ENCODE assay signal across 9 mouse cellular contexts in the genomic region with DNA sequence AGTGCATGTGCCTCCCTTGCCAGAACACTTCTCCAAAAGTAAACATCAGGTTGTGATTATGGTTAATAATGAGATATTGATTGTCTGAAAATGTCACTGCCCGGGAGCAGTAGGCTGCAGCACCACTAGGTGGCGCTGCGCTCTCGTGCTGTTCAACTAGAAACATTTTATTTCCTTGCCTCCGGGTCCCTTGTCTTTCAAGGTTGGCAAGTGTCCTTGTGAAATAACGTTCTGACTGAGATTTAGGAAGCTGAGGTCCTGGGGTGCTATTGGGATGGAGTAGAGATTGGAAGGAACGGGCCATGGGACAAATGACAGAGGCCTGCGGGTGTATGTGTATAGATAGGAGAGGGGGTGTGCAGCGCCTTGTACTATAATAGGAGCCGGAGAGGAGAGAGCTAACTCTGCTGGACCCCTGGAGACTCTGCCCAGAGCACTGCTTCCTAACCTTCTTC. TPM values are rescaled to one million over a fixed set of nuclear protein-coding genes. Genes with fewer than 3 reads are reported as not detected.
DNase-seq lines count a peak whose midpoint lies in the region; ATAC-seq and TF ChIP-seq lines count a peak whose summit lies in the region.
"Had no signal": no experiment of that assay in that cellular context is flagged by ENCODE, and none has a peak within 500 bp of the region (broad histone marks: within the 10 kb centered on the region; RNA-seq: fewer than 3 reads in every experiment).

No protein-coding gene starts in this region.

- 25% methylated on average over 10 of the region's 10 CpGs for WGBS in lung, adult 2 months
- 12% methylated on average over 10 of the region's 10 CpGs for WGBS in forebrain, embryonic 12.5 days
- WGBS in hindbrain, embryonic 15.5 days: 6% methylated on average over 10 of the region's 10 CpGs
- WGBS in midbrain, embryonic 12.5 days: 12% methylated on average over 10 of the region's 10 CpGs

- H3K4me1 ChIP-seq in lung, adult 2 months (ENCODE audit: control insufficient read depth, insufficient read depth, low read length): no peaks in the 10 kb centered on the region
- H3K4me1 ChIP-seq in forebrain, embryonic 12.5 days: peaks cover 18% of the 10 kb centered on the region
- H3K4me1 ChIP-seq in hindbrain, embryonic 15.5 days (replicated peaks): peaks cover 21% of the 10 kb centered on the region
- peaks cover 14% of the 10 kb centered on the region for H3K4me1 ChIP-seq in midbrain, embryonic 12.5 days

- H3K4me3 ChIP-seq in lung, adult 2 months (replicated peaks; ENCODE audit: extremely low read depth, low read depth, low read length): no peak overlapping the region
- no peak overlapping the region for H3K4me3 ChIP-seq in forebrain, embryonic 12.5 days (replicated peaks)
- peak overlapping the region; percentile 19 for H3K4me3 ChIP-seq in hindbrain, embryonic 15.5 days
- H3K4me3 ChIP-seq in midbrain, embryonic 12.5 days: no peak overlapping the region
- H3K4me3 ChIP-seq: embryonic facial prominence, embryonic 15.5 days had no signal

- peak overlapping the region; percentile 25; the same call in 1 of the 2 replicates for H3K9ac ChIP-seq in forebrain, embryonic 12.5 days
- peak overlapping the region; percentile 40 for H3K9ac ChIP-seq in hindbrain, embryonic 15.5 days
- no peak overlapping the region for H3K9ac ChIP-seq in midbrain, embryonic 12.5 days (replicated peaks)
- H3K9ac ChIP-seq: embryonic facial prominence, embryonic 15.5 days had no signal

- DNase-seq in lung, adult 2 months: peak; percentile 49
- DNase-seq in lung, postnatal 25 days (ENCODE audit: low spot score): no peak
- peak; percentile 45 for DNase-seq in c-Kit-positive CD71-positive TER-119-positive erythroid progenitor cells, embryonic 14.5 days (ENCODE audit: low spot score)
- peak; percentile 58 for DNase-seq in left cerebral cortex, adult 11 months (ENCODE audit: low spot score)
- peak; percentile 24 to 44 for DNase-seq in spleen, postnatal 36 days (ENCODE audit: low spot score in 2 of 2)

- peak; percentile 95 for TF ChIP-seq CTCF in lung, adult 2 months (IDR thresholded peaks at IDR 0.05; ENCODE audit: insufficient read depth, low read length)

- no peak overlapping the region for H3K27ac ChIP-seq in forebrain, embryonic 12.5 days
- H3K27ac ChIP-seq in hindbrain, embryonic 15.5 days (replicated peaks): peak overlapping the region; percentile 78
- peak overlapping the region; percentile 71 for H3K27ac ChIP-seq in midbrain, embryonic 12.5 days (replicated peaks)
- H3K27ac ChIP-seq: embryonic facial prominence, embryonic 15.5 days had no signal

- H3K27me3 ChIP-seq in forebrain, embryonic 12.5 days: peaks cover 6% of the 10 kb centered on the region; the same call in 1 of the 2 replicates
- no peaks in the 10 kb centered on the region for H3K27me3 ChIP-seq in hindbrain, embryonic 15.5 days
- H3K27me3 ChIP-seq in midbrain, embryonic 12.5 days: no peaks in the 10 kb centered on the region
- H3K27me3 ChIP-seq: embryonic facial prominence, embryonic 15.5 days had no signal

- no peaks in the 10 kb centered on the region for H3K9me3 ChIP-seq in forebrain, embryonic 12.5 days
- no peaks in the 10 kb centered on the region for H3K9me3 ChIP-seq in hindbrain, embryonic 15.5 days
- no peaks in the 10 kb centered on the region for H3K9me3 ChIP-seq in midbrain, embryonic 12.5 days
- H3K9me3 ChIP-seq: embryonic facial prominence, embryonic 15.5 days had no signal

- peaks cover 9% of the 10 kb centered on the region for H3K36me3 ChIP-seq in forebrain, embryonic 12.5 days (replicated peaks)
- H3K36me3 ChIP-seq in hindbrain, embryonic 15.5 days: 0 out of 2 replicates have a peak, but pooled peaks cover 2% of the 10 kb centered on the region
- H3K36me3 ChIP-seq in midbrain, embryonic 12.5 days: peaks cover 9% of the 10 kb centered on the region

- peak overlapping the region; percentile 31 for H3K4me2 ChIP-seq in forebrain, embryonic 12.5 days
- H3K4me2 ChIP-seq in hindbrain, embryonic 15.5 days: peak overlapping the region; percentile 53
- H3K4me2 ChIP-seq in midbrain, embryonic 12.5 days (replicated peaks): peak overlapping the region; percentile 16
- H3K4me2 ChIP-seq: embryonic facial prominence, embryonic 15.5 days had no signal

- ATAC-seq in forebrain, embryonic 12.5 days (ENCODE audit: low FRiP score): peak; percentile 69; the same call in 1 of the 2 replicates
- peak; percentile 23; the same call in 1 of the 2 replicates for ATAC-seq in hindbrain, embryonic 15.5 days (ENCODE audit: low FRiP score, low read depth)
- 0 out of 2 replicates have a peak, but pooled peaks have one; percentile 30 for ATAC-seq in midbrain, embryonic 12.5 days (ENCODE audit: low FRiP score, low read depth)

- no peak for TF ChIP-seq POLR2A in lung, adult 2 months (IDR thresholded peaks at IDR 0.05; ENCODE audit: borderline replicate concordance, extremely low read depth, low read depth, low read length)

RNA-seq across cellular contexts. Expression of a gene that starts 12.1 kb away (rescaled TPM):
- polyA plus RNA-seq in lung, adult 2 months (2012; rRNA removed): 23.3 and 39.0 TPM in 2 replicates
- 62.0 and 67.5 TPM in 2 replicates for polyA plus RNA-seq in forebrain, embryonic 12.5 days (2016; fragmentation: Nextera tagmentation; extraction: Ambion mirVana)
- polyA plus RNA-seq in hindbrain, embryonic 15.5 days (2015; fragmentation: Nextera tagmentation; extraction: Ambion mirVana): 60.3 and 61.7 TPM in 2 replicates
- polyA plus RNA-seq in midbrain, embryonic 12.5 days (2016; fragmentation: Nextera tagmentation; extraction: Ambion mirVana): 69.5 and 71.1 TPM in 2 replicates
